Mouse (Mus musculus) MN1 (cell line): Measurements from ENCODE around the gene Irs1.

ENCODE experiments used
- DNase-seq: peaks from one replicate; pipeline ENCODE4 v3.0.0-alpha.2; 2016; ENCODE audit warnings: low spot score

Irs1 gene

DNA sequence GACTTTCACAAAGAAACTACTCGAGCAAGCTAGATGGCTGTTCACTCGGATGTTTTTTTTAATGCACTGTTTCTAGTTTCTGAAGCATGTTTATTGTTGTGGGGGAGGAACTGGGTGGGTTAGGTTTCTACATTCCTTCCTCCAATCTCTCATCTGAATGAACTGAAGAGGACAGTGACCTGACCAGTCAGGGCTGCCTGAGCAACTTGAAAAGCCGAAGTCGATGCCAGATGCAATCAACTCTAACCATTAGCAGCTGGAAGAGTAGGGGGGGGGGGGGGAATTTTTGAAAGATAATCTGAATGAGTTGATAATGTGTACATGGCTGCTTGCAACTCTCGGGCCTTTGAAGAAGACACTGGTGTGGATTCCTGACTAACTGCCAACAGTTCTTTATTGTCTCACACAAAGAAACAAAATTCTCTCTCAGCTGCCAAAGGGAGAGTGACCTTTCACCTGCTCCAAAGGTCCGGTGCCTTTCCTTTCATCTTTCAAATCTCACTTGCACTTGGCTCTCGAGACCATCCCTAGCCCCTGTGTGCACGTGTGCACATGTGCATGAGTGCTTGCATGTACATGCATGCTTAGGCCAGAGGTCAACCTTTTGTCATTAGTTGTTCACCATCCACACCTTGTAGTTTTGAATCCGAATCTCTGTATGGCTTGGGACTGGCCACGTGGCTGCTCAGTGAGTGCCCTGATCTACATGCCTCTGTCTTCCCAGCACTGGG is 43.8 kb downstream of the Irs1 start:
- DNase-seq, result no peak

DNA sequence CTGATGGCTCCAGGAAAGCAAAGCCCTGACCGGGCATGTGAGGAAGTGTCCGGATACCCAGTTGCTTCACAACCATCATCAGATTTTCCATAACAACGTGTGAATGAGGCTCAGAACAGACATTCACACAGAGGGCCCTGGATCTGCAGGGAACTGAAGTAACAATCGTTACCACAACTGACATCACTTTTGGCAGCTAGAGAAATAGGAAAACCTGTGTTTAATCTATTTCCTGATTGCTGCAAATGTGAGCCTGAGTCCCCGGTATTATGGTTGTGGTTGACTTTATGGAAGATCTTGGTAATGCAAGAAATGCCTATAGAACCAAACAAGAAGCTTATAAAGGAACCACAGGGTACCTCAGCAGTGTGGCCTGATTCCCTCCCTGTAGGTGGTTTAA is 46.2 kb downstream of the Irs1 start:
- DNase-seq, result no peak

DNA sequence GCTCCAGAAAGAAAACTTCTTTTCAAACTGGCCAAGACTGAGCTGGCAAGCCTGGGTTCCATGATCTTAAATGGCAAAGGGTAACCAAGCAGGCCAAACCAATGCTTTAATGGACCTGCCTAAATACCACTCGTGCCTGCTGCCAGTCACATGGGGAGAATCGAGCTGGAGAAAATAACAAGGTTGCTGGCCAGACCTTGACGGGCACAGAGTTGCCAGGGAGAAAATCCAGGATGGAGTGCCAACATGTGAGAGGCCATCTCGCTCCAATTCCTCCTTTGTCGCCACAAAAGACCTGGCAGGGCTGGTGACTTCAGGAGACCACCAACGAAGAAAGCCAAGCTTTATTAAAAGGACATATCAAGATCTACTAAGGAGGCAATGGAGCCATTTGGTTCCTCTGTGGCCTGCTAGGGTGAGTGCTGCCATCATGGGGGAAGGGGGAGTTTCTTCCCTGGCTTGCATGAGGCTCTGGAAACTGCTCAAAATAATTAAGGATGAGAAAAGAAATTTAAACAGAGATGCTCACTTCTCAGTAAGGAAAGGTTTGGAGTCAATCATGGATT is 47.9 kb downstream of the Irs1 start:
- DNase-seq, result no peak

DNA sequence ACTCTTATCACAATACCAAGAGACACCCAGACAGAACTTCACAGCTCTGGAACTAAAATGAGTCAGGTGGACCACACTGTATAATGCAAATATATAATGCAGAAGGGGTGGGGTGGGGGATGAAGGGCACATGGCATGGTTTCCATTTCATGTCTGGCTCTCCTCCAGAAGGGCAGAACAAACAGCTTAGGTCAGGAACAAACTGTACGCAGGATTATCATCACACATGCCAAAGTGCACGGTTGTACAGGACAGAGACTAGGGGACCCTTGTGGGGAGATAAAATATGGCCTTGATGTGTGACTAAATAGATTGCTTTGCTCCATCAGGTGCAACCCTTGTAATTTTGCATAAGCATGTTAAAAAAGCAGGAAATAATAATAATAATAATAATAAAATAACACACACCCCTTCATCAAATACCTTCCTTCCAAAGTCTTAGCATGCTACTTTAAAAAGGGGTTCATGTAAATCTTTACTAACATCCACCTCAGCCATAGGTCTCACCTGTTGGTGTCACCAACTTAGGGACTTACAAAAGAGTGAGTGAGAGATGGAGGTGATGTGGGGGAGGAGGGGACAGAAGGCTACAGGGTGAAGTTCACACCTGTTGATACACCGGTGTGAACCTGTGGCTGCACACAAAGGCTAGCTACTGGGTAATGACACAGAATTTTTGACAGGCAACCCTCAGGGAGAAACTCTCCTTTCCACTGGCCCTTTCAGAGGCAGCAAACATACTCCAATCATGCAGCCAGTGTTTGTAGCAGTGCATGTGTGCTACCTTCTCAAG is 51.6 kb downstream of the Irs1 start:
- DNase-seq, result no peak

DNA sequence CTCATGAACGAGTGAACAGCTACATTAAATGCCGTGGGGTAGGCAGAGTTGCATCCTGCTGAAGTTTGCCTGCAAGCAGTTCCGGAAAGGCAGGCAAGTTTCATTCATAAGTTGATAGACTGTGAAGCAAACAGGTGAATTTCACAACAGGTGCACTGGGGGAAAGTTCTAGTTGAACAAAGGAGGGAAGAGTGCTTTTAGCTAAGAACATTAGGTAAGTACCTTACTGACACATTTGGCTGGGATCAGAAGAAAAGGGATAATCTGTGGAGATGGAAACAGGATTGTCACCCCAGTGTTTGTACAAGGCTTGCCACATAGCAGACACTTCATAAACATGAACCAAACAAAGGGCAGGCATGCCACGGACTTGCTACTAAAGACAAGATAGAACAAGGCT is 53.0 kb downstream of the Irs1 start:
- no peak for DNase-seq

DNA sequence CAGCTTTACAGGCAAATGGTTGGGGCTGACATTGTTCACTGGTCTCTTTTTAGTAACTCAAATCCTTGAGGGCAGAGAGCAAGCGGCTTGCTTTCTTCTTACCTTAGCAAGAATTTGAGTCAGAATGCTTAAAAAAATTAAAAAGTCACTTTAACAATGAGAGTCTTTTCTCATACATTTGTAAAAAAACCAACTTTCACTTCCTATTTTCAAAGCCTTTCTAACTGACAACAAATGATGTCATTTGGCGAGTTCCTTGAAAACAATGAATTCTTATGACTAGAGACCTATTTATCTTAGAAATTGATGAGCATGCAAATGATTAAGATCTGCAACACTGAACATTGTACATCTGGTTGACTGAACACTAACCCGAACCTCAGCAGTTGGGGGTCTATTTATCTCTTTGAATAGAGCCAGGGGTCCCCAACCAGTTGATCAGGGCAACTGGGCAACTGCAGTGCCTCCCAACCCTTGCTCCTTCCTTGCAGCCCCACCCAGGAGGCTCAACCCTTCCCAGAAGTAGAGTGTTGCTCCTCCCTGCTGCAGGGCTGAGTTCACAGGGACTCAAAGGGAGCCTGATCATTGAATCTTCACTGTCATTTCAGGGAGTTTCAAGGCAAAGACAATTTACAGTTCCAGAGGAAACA is 55.6 kb downstream of the Irs1 start:
- no peak for DNase-seq

DNA sequence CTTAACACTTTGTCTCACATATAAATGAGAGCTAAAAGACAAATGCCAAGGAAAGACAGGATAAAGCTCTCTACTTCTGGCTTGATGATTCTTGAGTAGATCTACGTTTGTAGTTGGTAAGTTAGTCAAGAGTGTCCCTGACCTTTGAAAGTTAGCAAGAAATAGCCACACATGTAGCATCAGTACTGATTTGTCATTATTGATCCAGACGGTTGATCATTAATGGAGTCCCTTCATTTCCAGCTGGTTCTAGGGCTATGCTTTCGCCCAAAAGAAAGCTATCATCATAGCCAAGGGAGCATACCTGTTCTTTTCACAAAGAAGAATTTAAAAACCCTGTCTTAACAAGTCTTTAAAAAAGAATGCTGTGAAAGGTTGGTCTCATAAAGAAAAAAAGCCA is 56.6 kb downstream of the Irs1 start:
- DNase-seq, result no peak

DNA sequence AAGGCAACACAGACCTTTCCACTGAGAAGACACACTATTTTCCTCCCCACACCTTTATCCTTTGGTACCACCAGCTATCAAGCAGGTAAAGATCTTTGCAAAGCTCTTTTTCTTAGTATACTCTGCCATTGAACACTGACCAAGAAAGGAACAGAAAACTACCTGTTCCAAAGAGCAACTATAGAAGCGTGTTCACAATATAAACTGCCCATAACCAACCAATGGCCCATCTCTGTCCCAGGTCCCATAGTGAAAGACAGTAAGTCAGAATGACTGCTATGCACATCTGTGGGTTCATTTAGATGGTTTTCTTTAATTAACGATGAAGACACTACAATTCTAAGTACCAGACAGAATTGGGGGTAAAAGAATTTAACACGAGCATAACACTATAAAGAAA is 58.4 kb downstream of the Irs1 start, which contains the start of gene Gm9747:
Gene Gm9747, plus strand, starts transcription at position 301 of the 400 bp plus-strand sequence.
- DNase-seq, result no peak

DNA sequence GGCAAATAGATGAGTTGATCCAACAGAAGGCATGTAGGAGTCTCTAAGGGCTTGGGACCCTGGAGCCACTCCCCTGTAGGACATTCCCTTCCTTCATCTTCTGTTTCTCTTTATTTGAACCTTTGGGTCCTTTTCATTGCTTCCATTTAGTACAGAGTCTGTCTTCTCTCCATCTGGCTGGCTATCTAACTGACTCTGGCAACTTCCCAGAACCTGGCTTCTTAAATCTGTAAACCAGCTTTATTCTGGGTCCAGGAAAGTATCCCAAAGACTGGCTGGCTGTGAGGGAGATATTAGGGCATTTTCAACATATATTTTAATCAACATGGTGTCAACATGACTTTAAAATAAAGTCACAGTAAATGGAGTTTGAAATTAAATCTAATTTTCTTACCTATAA is 62.4 kb downstream of the Irs1 start:
- DNase-seq, result no peak

DNA sequence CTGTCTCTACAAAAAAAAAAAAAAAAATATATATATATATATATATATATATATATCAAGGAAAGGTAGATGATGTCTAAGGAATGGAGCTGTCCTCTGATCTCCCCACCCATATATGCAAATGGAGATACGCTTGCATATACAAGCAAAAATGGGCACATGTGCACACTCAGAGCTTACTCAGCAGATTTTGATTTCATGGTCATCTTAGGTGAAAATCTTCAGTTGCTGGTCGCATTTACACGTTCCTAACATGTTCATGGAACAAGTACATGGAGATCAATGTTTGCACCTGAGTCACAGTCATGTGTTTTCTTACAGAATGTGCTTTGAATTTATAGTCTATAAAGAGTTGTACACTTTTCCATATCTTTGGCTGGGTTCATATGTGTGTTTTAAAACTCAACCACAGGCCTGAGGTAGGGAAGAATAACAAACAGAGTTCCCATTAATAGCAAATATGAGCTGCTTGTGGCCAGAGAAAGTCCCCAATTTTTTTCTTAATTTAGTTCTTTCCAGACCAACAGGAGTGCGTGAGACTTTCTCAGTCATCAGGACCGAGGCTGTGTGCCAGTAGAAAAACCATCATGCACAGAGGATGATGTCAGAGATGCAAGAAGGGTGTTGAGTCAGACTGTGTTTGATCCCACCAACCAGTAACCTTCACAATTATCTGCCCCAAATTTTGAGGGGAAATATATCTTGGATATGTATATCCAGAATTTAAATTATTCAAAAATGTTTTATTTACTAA is 68.0 kb downstream of the Irs1 start:
- DNase-seq, result no peak

DNA sequence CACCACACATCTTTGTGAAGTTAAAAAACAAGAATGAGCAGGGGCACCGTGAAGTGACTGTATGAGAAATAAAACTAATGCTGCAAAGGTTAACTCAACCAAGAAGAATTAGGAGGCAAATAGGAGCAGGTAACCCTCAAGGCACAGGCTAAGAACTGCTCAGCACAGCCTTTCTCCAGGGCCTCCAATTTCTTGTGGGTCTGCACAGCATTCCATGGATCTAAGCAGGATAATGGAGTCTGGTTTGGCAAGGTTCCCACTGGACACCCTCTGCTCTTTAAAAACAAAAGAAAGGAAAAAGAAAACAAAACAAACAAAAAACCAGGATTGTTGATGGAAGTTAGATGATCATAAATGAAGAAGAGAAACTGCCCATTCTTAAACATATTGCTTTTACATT is 69.8 kb downstream of the Irs1 start:
- no peak for DNase-seq

DNA sequence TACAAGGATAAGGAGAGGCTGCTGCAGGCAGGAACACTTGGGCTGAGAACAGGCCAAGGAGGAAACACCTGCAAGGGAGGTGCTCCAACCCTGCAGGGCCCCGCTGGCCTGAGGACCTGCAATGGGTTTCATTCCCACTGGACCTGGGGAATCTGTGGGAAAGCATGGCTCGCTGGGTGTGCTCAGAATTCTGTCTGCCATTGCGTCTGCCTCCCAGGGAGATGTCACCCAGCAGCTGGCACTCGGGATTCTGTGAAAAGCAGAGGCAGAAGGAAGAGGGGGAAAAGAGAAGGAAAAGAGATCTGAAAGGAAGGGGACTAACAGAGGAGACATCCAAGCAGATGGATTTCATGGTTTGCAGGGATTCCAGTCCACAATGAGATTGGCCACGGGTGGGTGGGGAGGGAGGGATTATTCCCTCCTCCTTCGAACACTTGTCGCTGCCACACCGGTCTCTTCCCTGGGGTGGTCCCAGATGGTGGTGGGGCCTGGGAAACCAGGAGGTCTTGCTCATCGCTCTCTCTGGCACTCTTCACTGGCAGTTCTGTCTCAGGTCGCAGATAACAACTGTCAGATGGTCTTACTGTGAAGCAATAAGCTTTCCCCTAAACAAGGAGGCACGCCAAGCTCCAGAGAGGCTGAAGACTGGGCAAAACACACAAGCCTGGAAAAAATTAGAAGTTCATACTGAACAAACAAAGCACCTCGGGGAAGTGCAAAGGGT is 70.4 kb downstream of the Irs1 start:
- no peak for DNase-seq

DNA sequence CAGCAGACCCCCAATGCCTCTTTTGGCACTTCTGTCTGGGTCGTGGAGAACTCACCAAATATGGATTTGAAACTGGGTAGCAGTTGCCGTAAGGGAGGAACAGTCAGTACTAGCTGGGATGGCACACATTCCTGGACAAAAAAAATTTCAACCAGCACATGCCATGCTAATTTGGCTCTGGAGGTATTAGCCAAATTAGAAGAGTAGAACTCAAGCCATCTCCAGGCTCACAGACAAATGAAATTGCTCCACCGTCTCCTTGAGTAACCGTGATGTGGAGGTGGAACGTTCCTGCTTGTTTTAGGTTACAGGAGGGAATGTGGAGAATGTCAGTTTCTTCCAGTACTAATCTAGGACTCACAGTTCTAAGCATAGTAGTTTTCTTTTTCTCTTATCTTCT is 83.7 kb downstream of the Irs1 start:
- DNase-seq, result no peak

DNA sequence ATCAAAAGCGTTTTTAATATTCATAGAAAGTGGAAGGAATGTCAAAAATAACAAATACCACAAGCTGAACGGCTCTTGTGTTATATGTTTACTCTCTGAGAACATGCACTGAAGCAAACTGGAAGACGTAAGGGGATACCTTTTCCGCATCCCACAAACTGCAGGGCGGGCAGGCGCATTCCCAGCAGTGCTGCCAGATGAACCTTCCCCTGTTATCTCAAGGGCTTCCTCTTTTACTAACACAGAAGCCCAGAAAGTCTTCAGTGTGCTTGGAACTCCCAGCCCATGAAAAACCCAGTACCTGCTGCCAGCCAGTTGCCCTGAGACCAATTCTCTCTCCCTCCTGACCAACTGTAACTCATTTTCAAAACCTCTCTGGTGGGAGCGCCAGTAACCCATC is 90.6 kb downstream of the Irs1 start:
- DNase-seq, result no peak

DNA sequence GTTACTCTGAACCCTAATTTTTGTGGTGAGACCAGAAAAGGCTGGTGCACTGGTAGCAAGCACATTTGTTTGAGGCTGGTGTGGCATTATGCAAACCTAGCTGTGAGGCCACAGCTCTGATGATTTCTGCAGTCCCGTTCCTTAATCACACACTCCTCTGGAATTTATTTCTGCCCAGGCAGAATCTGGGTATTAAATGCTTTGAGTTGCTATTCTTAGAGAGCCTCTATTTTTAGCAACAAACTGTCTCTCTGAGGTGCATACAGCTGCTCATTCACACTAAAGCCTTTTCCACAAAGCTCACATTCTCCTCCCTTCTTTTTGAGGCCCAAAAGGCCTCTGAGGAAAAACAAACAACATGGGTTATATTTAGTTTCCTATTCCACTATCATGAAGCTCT is 91.3 kb downstream of the Irs1 start:
- no peak for DNase-seq

DNA sequence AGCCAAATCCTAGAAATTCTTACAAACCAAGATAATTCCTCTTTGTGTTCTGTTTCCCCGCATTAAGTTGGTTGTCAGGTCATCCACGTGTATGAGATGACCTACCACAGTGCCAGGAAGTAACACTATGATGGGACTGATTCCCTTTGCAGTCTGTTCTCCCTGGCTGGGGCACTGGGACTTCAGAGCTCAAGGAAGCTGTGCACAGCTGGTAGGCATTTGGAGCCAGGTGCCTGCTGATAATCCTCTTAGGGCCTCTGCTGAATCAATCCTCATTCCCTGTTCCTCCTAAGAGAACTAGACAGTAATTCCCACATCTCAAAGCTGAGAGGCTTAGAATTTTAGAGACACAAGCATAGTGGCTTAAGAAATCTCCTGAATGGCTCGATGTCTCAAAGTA is 99.6 kb downstream of the Irs1 start:
- no peak for DNase-seq

DNA sequence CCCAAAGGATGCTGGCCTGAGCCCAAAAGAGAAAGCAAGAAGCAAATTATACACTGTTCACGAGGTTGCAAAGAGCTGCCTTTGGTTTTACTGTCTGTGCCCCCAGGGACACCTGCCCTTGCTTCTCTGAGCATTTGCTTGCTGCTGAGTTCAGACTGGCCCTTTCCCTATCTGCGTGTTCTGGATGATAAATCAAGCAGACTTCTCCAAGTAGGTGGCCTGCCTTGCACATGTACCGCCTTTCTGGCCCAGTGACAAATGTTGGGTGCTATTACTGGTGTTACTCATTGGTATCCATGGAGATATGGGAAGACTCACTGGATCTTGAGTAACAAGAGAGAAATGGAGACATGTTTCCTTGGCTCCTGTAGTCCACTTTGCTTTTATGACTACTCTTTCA is 101.7 kb downstream of the Irs1 start:
- peak; percentile 12 for DNase-seq

DNA sequence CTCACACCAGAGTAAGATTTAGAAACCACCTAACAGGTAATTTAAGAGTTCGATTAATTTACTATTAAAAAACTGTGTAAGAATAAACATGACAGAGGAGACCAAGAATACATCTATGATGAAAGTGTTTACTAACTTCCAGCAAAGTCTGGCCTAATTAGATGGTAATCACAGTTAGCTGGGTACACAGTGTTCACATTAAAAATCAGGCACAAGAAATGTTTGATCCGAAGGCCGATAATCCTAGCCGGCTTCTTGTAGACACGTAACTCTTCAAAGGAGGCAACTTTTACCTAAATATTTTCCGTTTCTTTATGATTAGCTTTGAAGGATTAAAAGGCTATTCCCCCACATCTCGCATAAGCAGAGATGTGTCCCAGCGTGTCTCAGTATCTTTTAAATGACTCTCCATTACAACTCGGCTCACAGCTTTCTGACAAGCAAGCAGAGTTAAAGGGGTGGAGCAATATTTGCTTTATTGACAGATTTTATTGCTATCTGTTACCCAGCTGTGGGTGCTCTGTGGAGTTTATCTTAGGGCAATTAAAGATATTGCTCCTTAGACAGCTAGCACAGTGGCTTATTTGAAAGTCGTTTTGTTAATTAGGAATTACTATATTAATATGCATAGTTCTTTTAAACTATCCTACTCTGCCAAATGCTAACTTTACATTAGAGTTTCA is 102.5 kb downstream of the Irs1 start:
- no peak for DNase-seq

DNA sequence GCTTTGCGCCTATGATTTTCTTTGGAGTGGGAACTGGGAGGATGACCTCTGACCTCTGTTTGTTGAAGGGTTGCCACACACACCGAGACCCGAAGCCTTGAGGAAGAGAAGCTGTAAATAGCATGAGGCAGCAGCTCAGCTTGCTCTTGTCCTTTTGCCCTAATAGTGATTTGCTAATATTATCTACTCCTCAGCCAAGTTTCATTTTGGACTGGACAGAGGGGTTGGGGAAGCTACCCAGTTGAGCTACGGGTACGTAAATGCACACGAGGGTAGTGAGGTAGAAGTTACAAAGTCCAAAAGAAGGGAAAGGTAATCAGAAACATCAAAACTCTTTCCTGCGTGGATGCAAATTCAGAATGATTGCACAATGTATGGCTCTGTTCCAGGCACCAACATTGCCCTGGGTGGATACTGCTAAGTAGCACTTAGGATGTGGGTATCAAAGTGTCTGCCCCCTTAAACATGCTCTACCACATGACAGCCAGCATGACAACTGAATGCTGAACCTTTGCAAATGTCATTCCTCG is 107.2 kb downstream of the Irs1 start:
- DNase-seq, result no peak
